Mouse (Mus musculus): ENCODE measurements around the gene Mybpc3. TPM values are rescaled to one million over a fixed set of nuclear protein-coding genes. Genes with fewer than 3 reads are reported as not detected.

The Mybpc3 gene
- 0.11 and 0.49 TPM in 2 replicates for polyA plus RNA-seq (2014; fragmentation: Nextera tagmentation; extraction: Ambion mirVana)

DNA sequence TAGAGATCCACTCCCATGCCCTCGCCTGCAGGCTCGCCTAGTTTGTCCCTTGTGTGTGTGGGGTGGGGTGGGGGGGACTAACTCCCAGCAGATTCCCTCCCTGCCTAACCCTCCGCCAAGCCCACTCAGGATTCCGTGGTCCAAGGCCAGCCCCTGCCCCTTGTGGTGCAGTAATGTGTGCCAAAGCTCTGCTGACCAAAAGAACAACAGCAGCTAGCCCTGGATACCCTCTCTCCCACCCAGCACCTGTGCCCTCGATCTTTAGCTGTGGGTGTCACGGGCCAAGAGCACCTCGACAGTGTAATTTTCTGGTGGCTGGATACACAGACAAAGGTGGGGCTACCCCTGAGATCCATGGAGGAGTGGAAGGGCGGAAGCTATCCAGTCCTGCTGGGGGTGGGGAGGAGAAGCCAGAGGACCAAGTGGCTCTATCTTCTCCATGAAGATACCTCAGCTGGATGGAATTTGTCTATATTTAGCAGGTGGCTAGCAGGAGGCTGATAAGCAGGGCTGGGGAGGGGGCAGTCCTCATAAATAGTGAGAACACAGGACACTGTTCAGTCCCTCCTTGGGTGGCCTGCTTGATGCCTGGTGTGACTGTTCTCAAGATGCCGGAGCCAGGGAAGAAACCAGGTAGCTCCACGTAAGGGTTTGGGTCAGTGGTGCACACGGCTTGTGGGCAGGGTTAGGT lies at the start of gene Mybpc3:
Mybpc3 (plus strand) TSS at position 560 of the 691 bp plus-strand sequence.
- Histone ChIP-seq H3K9me3 (ENCODE audit: control insufficient read depth, low read length) (no peaks in the 10 kb centered on the region), H3K27ac (ENCODE audit: low read depth, low read length) (no peak within 1 kb of the TSS), H3K4me3 (ENCODE audit: low read depth, low read length) (no peak within 1 kb of the TSS), H3K36me3 (ENCODE audit: control insufficient read depth, insufficient read depth, low read length) (no peaks in the 10 kb centered on the region), H3K4me1 (ENCODE audit: control insufficient read depth, insufficient read depth, low read length) (no peaks in the 10 kb centered on the region), H3K9ac (ENCODE audit: low read length) (no peak within 1 kb of the TSS), H3K27me3 (ENCODE audit: control insufficient read depth, insufficient read depth, low read length) (no peaks in the 10 kb centered on the region), H3K4me2 (ENCODE audit: low read depth) (no peak within 1 kb of the TSS)
- 79% methylated on average over 11 of the region's 11 CpGs for WGBS
- DNase-seq (ENCODE audit: low spot score) = no peak
- ATAC-seq (ENCODE audit: insufficient read depth, low FRiP score, low TSS enrichment) = no peak

GRCm38 (mm10) chr2:91068162-91068871 lies 49.6 kb upstream of the Mybpc3 start:
- H3K9me3 ChIP-seq (ENCODE audit: control insufficient read depth, low read length) = no peaks in the 10 kb centered on the region
- H3K27ac ChIP-seq (ENCODE audit: low read depth, low read length) = no peak overlapping the region
- peak overlapping the region; percentile 6; the same call in 1 of the 2 replicates for H3K4me2 ChIP-seq (ENCODE audit: low read depth)
- H3K36me3 ChIP-seq (ENCODE audit: control insufficient read depth, insufficient read depth, low read length) = peaks cover 5% of the 10 kb centered on the region
- H3K4me3 ChIP-seq (ENCODE audit: low read depth, low read length) = no peak overlapping the region
- WGBS = 59% methylated on average over 13 of the region's 13 CpGs
- no peaks in the 10 kb centered on the region for H3K27me3 ChIP-seq (ENCODE audit: control insufficient read depth, insufficient read depth, low read length)
- DNase-seq (ENCODE audit: low spot score) (no peak), ATAC-seq (ENCODE audit: insufficient read depth, low FRiP score, low TSS enrichment) (no peak)
- no peak overlapping the region for H3K9ac ChIP-seq (ENCODE audit: low read length)
- peaks cover 15% of the 10 kb centered on the region for H3K4me1 ChIP-seq (ENCODE audit: control insufficient read depth, insufficient read depth, low read length)

DNA sequence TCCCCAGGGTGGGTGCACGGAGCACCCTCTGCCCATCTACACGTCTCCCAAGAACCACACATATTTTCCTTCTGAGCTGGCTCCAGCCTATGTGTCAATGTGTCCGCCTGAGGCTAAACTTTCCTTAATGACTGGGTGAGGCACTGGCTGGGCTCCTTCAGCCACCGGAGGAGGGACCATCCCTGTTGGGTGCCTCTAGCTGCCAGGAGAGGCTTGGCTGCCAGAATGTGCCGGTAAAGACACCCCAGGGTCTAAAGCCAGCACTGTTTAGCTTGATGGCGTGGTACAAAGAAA lies 49.1 kb upstream of the Mybpc3 start:
- no peak overlapping the region for H3K4me3 ChIP-seq (ENCODE audit: low read depth, low read length)
- ATAC-seq (ENCODE audit: insufficient read depth, low FRiP score, low TSS enrichment) (no peak), DNase-seq (ENCODE audit: low spot score) (no peak)
- H3K4me2 ChIP-seq (ENCODE audit: low read depth) = peak overlapping the region; percentile 85
- H3K9me3 ChIP-seq (ENCODE audit: control insufficient read depth, low read length) = no peaks in the 10 kb centered on the region
- H3K9ac ChIP-seq (ENCODE audit: low read length) = no peak overlapping the region
- WGBS = 54% methylated on average over 6 of the region's 6 CpGs
- H3K27me3 ChIP-seq (ENCODE audit: control insufficient read depth, insufficient read depth, low read length) = no peaks in the 10 kb centered on the region
- peaks cover 1% of the 10 kb centered on the region; the same call in 1 of the 2 replicates for H3K36me3 ChIP-seq (ENCODE audit: control insufficient read depth, insufficient read depth, low read length)
- peaks cover 15% of the 10 kb centered on the region for H3K4me1 ChIP-seq (ENCODE audit: control insufficient read depth, insufficient read depth, low read length)
- H3K27ac ChIP-seq (ENCODE audit: low read depth, low read length) = no peak overlapping the region

- H3K27ac ChIP-seq (ENCODE audit: low read depth, low read length) = peak overlapping the region; percentile 57
- peak overlapping the region; percentile 72 for H3K9ac ChIP-seq (ENCODE audit: low read length)
- peak overlapping the region; percentile 85 for H3K4me2 ChIP-seq (ENCODE audit: low read depth)
- no peaks in the 10 kb centered on the region for H3K27me3 ChIP-seq (ENCODE audit: control insufficient read depth, insufficient read depth, low read length)
- ATAC-seq (ENCODE audit: insufficient read depth, low FRiP score, low TSS enrichment) (no peak; the same call in 1 of the 2 replicates), DNase-seq (ENCODE audit: low spot score) (peak; percentile 34)
- 8% methylated on average over 14 of the region's 14 CpGs for WGBS
- H3K4me1 ChIP-seq (ENCODE audit: control insufficient read depth, insufficient read depth, low read length) = peaks cover 15% of the 10 kb centered on the region
- no peaks in the 10 kb centered on the region for H3K9me3 ChIP-seq (ENCODE audit: control insufficient read depth, low read length)
- H3K36me3 ChIP-seq (ENCODE audit: control insufficient read depth, insufficient read depth, low read length) = no peaks in the 10 kb centered on the region
- peak overlapping the region; percentile 66 for H3K4me3 ChIP-seq (ENCODE audit: low read depth, low read length)
Measured at GRCm38 (mm10) chr2:91069306-91070000, 48.5 kb upstream of the Mybpc3 start.

- under 1% methylated on average over 65 of the region's 69 CpGs for WGBS
- Histone ChIP-seq H3K4me3 (ENCODE audit: low read depth, low read length) (peak within 1 kb of the TSS; percentile 66), H3K9me3 (ENCODE audit: control insufficient read depth, low read length) (no peaks in the 10 kb centered on the region), H3K36me3 (ENCODE audit: control insufficient read depth, insufficient read depth, low read length) (no peaks in the 10 kb centered on the region), H3K4me1 (ENCODE audit: control insufficient read depth, insufficient read depth, low read length) (peaks cover 15% of the 10 kb centered on the region), H3K27me3 (ENCODE audit: control insufficient read depth, insufficient read depth, low read length) (no peaks in the 10 kb centered on the region), H3K9ac (ENCODE audit: low read length) (peak within 1 kb of the TSS; percentile 72), H3K27ac (ENCODE audit: low read depth, low read length) (peak within 1 kb of the TSS; percentile 57), H3K4me2 (ENCODE audit: low read depth) (peak within 1 kb of the TSS; percentile 85)
- ATAC-seq (ENCODE audit: insufficient read depth, low FRiP score, low TSS enrichment) (peak; percentile 96), DNase-seq (ENCODE audit: low spot score) (peak; percentile 95)
Measured at GRCm38 (mm10) chr2:91070076-91070800, 47.7 kb upstream of the Mybpc3 start, which contains the start of gene Slc39a13. TSS of gene Slc39a13 (minus strand) at chr2:91070417.

- Histone ChIP-seq H3K4me1 (ENCODE audit: control insufficient read depth, insufficient read depth, low read length) (peaks cover 15% of the 10 kb centered on the region), H3K9me3 (ENCODE audit: control insufficient read depth, low read length) (no peaks in the 10 kb centered on the region), H3K27me3 (ENCODE audit: control insufficient read depth, insufficient read depth, low read length) (no peaks in the 10 kb centered on the region), H3K36me3 (ENCODE audit: control insufficient read depth, insufficient read depth, low read length) (no peaks in the 10 kb centered on the region), H3K27ac (ENCODE audit: low read depth, low read length) (peak overlapping the region; percentile 57; the same call in 1 of the 2 replicates), H3K4me2 (ENCODE audit: low read depth) (peak overlapping the region; percentile 85), H3K4me3 (ENCODE audit: low read depth, low read length) (peak overlapping the region; percentile 66), H3K9ac (ENCODE audit: low read length) (peak overlapping the region; percentile 72)
- ATAC-seq (ENCODE audit: insufficient read depth, low FRiP score, low TSS enrichment) (0 out of 2 replicates have a peak, but pooled peaks have one; percentile 4), DNase-seq (ENCODE audit: low spot score) (no peak)
- WGBS = 85% methylated on average over 10 of the region's 10 CpGs
Measured at GRCm38 (mm10) chr2:91071059-91071458, 46.9 kb upstream of the Mybpc3 start.

- H3K9me3 ChIP-seq (ENCODE audit: control insufficient read depth, low read length) = no peaks in the 10 kb centered on the region
- no peaks in the 10 kb centered on the region for H3K27me3 ChIP-seq (ENCODE audit: control insufficient read depth, insufficient read depth, low read length)
- peaks cover 15% of the 10 kb centered on the region for H3K4me1 ChIP-seq (ENCODE audit: control insufficient read depth, insufficient read depth, low read length)
- ATAC-seq (ENCODE audit: insufficient read depth, low FRiP score, low TSS enrichment) = no peak
- H3K9ac ChIP-seq (ENCODE audit: low read length) = no peak overlapping the region
- H3K4me3 ChIP-seq (ENCODE audit: low read depth, low read length) = no peak overlapping the region
- H3K4me2 ChIP-seq (ENCODE audit: low read depth) = no peak overlapping the region
- WGBS = 51% methylated on average over 1 of the region's 1 CpGs
- no peaks in the 10 kb centered on the region for H3K36me3 ChIP-seq (ENCODE audit: control insufficient read depth, insufficient read depth, low read length)
- H3K27ac ChIP-seq (ENCODE audit: low read depth, low read length) = no peak overlapping the region
- DNase-seq (ENCODE audit: low spot score) = no peak
Measured at GRCm38 (mm10) chr2:91072092-91072491, 45.9 kb upstream of the Mybpc3 start.

DNA sequence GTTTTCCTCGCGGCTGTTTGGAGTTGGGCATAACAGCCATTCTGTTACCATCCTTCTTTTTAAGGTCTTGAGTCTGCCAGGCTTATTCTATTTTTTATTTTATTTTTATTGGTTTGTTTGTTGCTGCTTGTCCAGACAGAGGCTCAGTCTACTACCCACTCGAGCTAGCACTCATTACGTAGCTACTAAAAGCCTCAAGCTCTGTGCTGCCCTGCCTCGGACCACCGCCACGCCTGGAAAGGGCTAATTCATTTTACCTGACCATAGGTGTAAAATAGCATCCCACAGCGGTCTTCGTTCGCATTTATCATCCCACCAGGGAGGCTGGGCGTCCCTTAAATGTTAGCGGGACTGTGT lies 40.0 kb upstream of the Mybpc3 start:
- Histone ChIP-seq H3K9ac (ENCODE audit: low read length) (peak overlapping the region; percentile 67; the same call in 1 of the 2 replicates), H3K4me1 (ENCODE audit: control insufficient read depth, insufficient read depth, low read length) (no peaks in the 10 kb centered on the region), H3K36me3 (ENCODE audit: control insufficient read depth, insufficient read depth, low read length) (no peaks in the 10 kb centered on the region), H3K27ac (ENCODE audit: low read depth, low read length) (no peak overlapping the region), H3K4me2 (ENCODE audit: low read depth) (peak overlapping the region; percentile 79), H3K9me3 (ENCODE audit: control insufficient read depth, low read length) (no peaks in the 10 kb centered on the region), H3K27me3 (ENCODE audit: control insufficient read depth, insufficient read depth, low read length) (no peaks in the 10 kb centered on the region), H3K4me3 (ENCODE audit: low read depth, low read length) (peak overlapping the region; percentile 43; the same call in 1 of the 2 replicates)
- WGBS = 20% methylated on average over 12 of the region's 12 CpGs
- DNase-seq (ENCODE audit: low spot score) (no peak), ATAC-seq (ENCODE audit: insufficient read depth, low FRiP score, low TSS enrichment) (no peak)
